Mouse (Mus musculus): ENCODE data around the gene Smoc1.

DNA sequence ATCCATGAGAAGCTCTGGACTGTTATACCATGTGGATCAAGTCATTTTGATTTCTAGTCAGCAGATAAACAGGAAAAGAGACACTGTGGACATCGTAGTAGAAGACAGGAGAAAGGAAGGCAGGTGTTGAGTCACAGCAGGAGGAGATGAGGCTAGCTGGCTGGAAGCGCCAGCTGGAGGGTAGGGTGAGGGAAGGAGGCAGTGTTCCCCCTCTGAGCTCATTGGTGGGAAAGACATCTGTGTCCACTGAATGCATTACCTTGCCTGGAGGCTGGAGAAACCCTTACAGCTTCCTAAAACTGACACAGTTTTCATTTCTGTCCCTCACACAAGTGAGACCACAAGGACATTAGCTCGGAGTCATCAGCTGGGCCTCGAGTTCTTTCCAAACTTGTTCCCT lies 192.7 kb downstream of the Smoc1 start:
- TF ChIP-seq CTCF (IDR thresholded peaks at IDR 0.05; ENCODE audit: control insufficient read depth, insufficient read depth, insufficient replicate concordance, low read depth, low read length) = no peak
- no peak for TF ChIP-seq POLR2A (IDR thresholded peaks at IDR 0.05; ENCODE audit: control insufficient read depth, low read depth, low read length)

All from testis, adult 2 months (tissue).